Mouse (Mus musculus) right cerebral cortex, postnatal 4 days (tissue): Measurements from ENCODE around the gene Cerkl.

ENCODE experiments used
- DNase-seq: peaks from one replicate; pipeline ENCODE4 v3.0.0-alpha.2; 2022

Cerkl gene

GRCm38 (mm10) chr2:79442906-79443305 is 13.7 kb downstream of the Cerkl start:
- no peak for DNase-seq

- no peak for DNase-seq
Measured at GRCm38 (mm10) chr2:79442227-79442626, 14.4 kb downstream of the Cerkl start.

GRCm38 (mm10) chr2:79430061-79430460 is 26.5 kb downstream of the Cerkl start:
- no peak for DNase-seq

GRCm38 (mm10) chr2:79429650-79430049 is 26.9 kb downstream of the Cerkl start:
- no peak for DNase-seq

DNA sequence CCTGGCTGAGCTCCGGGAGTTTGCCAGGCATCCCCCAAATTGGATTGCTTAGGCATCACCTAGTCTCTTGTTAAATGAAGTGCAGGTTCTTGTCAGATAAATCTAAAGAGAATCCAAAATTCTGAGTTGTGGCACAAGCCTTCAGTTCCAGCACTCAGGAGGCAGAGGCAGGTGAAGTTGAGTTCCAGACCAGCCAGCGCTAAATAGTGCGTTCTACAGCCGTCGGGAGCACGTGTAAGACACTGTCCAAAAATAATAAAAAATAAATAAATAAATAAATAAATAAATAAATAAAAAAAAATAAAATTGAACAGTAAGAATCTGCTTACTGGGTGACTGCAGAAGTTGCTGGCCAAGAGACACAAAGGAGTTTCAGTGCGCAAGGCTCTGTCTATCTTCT is 27.5 kb downstream of the Cerkl start:
- no peak for DNase-seq

DNA sequence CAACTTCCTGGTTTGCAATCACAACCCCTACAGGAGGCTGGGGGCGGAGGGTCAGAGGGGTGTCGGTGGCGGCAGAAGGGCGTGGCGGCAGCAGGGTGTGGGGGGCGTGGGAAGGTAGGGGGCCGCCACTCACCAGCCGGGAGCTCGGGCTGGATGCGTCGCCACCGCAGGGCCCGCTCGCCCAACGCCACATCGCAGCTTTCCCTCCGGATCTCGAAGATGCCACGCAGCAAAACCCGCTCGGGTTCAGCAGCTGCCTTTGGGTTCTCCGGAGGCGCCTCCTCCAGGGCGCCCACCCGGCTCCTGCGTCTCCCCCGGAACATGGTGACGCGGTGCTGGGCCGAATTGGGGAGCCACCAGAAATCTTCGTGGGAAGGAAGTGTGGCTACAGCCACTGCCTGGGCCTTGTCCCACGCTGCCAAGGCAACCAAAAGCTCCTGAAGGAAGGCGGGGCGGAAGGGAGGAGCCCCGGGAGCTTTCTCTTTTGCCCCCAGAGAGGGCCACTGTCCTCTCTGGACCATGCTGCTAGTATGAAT is 27.9 kb downstream of the Cerkl start:
- DNase-seq: peak; percentile 7

DNA sequence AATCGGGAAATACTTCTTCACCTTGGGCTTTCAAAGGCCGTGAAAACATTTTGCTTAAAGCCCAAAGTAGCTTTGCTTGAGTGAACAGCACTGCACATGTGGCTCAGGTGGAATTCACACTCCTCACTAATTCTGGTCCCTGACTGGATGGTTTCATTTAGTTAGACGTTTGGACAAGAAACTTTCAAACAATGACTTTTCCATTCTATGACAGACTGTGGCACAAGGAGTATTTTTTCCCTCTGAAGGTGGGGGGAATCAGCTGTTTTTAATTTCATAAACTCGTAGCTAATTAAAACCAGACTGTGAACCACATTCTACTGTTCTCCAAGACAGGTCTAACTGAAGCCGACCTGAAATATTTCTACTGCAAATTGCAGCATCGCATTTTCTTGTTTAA is 28.6 kb downstream of the Cerkl start:
- no peak for DNase-seq

GRCm38 (mm10) chr2:79421696-79422095 is 34.9 kb downstream of the Cerkl start:
- DNase-seq: no peak

DNA sequence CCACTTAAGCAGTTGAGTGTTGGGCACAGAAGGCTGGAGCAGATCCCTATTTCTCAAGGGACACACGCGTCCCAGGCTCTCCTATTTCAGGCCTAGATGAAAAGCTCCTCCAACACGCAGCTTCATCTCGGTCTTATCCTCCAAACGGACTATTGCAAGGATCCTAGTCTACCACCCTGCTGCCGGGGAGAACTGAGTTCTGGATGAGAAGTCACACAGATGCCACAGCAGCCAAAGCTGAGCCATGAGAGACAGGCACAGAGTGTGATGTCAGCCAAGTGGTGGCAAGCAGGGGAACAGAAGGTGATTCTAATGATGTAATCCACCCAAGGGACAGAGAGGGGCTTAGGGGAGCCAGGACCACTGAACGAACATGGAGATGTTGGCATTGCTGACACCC is 42.1 kb downstream of the Cerkl start:
- DNase-seq: no peak

DNA sequence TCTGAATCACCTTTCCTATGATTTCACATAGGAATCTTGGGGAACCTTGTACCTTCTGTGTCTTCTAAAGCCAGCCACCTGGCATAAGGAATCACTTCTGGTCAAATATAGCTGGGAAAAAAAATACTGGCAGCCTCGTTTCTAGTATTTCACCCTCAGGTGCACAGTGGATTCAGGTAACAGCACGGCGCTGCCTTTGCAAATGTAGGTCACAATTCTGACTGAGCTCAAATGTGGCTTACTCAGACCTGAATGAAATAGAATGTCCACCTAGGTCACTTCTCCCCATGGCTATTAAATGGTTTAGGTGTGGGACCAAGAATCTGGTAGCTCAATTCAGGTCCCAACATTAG is 45.7 kb downstream of the Cerkl start:
- DNase-seq: no peak

GRCm38 (mm10) chr2:79410247-79410902 is 46.2 kb downstream of the Cerkl start:
- DNase-seq: no peak

DNA sequence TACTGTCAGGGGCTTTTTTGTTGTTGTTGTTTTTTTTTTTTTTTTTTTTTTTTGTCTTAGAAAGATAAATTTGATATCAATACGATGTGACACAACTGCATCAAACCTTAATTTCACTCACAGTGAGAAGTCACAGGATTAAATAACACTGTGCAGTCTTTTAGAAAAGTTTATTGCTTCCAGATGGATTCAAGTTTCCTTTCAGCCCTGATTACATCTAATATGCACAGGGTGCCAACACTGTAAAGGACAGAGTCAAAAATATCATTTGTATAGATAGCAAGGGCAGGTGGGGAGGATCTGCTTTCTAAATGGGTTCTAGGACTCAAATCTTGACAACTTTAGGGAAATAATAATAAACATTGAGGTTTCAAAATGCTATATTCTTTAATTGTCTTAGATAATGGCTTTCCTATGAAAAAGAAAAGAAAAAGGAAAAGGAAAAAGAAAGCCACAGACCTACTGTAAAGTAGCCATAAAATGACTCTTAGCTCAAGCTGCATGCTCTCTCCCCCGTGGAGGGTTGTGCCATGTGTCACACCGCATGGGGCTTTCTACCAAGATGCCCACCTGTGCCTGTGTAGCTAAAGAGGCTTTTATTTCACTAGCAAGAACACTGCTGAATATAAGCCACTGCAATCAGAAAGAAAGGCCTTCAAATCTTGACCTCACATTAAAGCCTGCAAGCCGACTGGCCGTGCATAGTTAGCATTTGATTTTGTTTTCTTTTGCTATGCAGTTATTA is 50.8 kb downstream of the Cerkl start:
- no peak for DNase-seq

GRCm38 (mm10) chr2:79400045-79400444 is 56.5 kb downstream of the Cerkl start:
- no peak for DNase-seq

DNA sequence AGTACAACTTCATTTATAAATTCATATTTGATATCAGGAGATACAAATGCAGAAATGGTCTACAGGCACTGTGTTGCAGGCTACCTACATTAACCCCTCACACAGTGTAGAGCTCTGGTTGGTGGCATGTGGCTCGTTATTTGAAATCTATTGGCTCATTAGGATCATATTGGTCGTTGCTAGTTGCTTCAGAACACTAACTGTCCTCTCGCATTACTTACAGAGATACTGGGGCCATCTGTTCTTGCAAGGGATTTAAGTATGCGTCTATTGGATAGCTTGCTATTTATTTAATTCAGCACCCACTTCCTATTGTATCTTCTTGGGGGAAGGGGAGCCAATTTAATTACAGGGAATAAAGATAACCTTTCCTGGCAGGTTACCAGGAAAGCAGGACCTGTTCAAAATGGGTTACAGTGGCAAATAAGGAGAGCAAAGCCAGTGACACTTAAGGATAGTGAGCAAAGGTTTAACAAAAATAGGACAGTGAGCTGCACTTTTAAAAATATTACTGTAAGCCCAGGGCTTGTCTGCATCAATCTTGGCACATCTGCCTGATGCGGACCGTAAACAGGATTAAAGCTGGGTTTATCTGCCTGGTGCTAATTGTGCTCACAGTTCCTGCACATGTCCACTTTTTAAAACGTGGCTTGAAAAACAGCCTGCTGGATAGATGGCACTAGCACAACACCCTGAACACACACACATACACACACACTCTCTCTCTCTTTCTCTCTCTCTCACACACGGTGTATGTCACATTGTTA is 57.2 kb downstream of the Cerkl start:
- no peak for DNase-seq

- DNase-seq: no peak
Measured at GRCm38 (mm10) chr2:79398831-79399230, 57.8 kb downstream of the Cerkl start.

- DNase-seq: no peak
Measured at GRCm38 (mm10) chr2:79398343-79398742, 58.2 kb downstream of the Cerkl start.

GRCm38 (mm10) chr2:79397107-79397506 is 59.5 kb downstream of the Cerkl start:
- no peak for DNase-seq

DNA sequence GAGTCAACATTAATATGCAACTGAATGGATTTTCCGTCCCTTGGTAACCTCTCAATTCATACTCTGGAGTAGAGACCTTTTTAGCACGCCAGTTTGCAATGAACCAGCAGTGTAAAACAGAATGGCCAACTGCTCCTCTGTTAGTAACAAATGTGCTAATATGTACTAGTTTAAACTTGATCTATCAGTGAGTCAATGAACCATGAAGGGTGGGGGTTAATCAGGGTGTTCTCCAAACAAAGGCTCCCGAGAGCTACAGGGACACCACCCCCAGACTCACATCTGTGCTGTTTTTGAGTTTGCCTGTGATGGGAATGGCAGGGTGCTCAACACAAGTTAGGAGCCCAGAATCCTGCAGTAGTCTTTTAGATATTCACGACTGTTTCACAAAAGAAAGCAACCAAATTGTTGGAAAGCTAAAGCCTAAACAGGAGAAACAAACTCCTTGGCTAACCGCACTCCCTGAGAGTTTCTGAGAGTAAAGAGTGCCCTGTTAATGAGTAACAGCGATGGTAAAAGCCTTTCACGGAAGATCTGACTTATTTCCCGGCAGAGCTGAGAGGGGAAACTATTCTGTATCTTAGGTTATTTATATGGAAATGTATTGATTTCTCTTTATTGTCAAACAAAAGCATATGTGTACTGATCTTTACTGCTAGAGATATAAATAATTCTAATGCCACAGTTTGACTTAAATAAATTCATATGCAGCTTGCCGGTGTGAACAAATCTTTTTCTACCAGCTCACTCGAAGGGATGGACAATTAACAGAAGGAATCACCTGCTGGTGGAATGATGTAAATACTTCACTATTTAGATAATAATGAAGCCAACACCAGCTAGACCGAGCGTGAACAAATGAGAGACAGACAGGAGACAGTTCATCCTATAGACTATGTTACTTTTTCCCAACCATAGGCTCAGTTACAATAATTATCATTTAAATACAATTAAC is 77.2 kb downstream of the Cerkl start:
- DNase-seq: no peak

DNA sequence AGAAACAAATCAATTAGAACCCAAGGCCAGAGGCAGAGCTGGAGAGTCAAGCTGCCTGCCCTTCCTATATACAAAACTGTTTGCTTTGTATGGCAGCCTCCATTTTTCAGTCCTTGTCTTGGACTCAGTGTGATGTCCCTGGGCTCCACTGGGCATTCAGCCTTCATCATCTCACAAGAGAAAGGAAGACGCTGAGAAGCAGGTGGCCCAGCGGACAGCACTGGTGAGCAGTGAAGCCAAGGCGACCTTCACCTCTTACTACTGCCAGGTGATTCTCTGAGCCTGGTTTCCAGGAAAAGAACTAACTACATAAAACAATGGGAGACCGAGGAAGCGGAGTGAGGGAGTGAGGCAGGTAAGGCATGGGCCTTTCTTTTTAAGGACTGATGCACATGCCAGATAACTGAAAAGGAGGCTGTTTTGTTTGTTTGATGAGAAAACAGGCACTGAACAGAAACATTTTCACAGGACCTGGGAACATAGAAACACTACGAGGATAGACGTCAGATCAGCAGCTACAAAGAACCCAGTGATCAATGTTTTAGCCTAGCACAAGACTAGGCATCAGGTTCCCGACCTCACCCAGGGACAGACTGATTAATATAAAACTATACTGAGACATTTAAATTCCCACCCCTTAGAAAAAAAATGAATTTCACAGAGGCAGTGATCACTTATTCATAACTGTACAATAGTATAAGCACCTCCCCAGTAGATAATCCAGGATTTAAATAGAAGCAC is 78.1 kb downstream of the Cerkl start:
- DNase-seq: no peak

- no peak for DNase-seq
Measured at GRCm38 (mm10) chr2:79372486-79373200, 83.9 kb downstream of the Cerkl start.

GRCm38 (mm10) chr2:79372154-79372467 is 84.5 kb downstream of the Cerkl start:
- no peak for DNase-seq
